Comparison of ENCODE assay signal across 9 mouse cellular contexts in genomic region chr11:101447786-101448185, GRCm38 (mm10). TPM values are rescaled to one million over a fixed set of nuclear protein-coding genes. Genes with fewer than 3 reads are reported as not detected.
DNase-seq lines count a peak whose midpoint lies in the region; ATAC-seq and TF ChIP-seq lines count a peak whose summit lies in the region.
"Had no signal": no experiment of that assay in that cellular context is flagged by ENCODE, and none has a peak within 500 bp of the region (broad histone marks: within the 10 kb centered on the region; RNA-seq: fewer than 3 reads in every experiment).

No protein-coding gene starts in this region.

- H3K4me1 ChIP-seq in lung, embryonic 14.5 days (ENCODE audit: insufficient read depth): no peaks in the 10 kb centered on the region
- peaks cover 15% of the 10 kb centered on the region for H3K4me1 ChIP-seq in intestine, embryonic 14.5 days (replicated peaks; ENCODE audit: control insufficient read depth, insufficient read depth, low read length)
- peaks cover 11% of the 10 kb centered on the region; the same call in 1 of the 2 replicates for H3K4me1 ChIP-seq in small intestine, adult 2 months (ENCODE audit: control insufficient read depth, insufficient read depth, insufficient read length, low read length)

- H3K4me2 ChIP-seq in lung, embryonic 14.5 days: peak overlapping the region; percentile 59
- peak overlapping the region; percentile 50; the same call in 1 of the 2 replicates for H3K4me2 ChIP-seq in intestine, embryonic 14.5 days (ENCODE audit: low read length)

- TF ChIP-seq POLR2A in small intestine, adult 2 months (IDR thresholded peaks at IDR 0.05; ENCODE audit: low read depth, low read length): no peak

- no peak for DNase-seq in gastrocnemius, adult 2 months
- DNase-seq in gastrocnemius, postnatal 14 days: no peak
- DNase-seq in lung, embryonic 14.5 days: no peak
- DNase-seq in lung, adult 18-20 months: no peak
- no peak for DNase-seq in intestine, embryonic 14.5 days (ENCODE audit: low spot score)
- DNase-seq in neural tube, embryonic 10.5 days (ENCODE audit: extremely low spot score, low spot score): no peak
- DNase-seq in gastrocnemius, adult 18-20 months (ENCODE audit: low spot score): no peak
- DNase-seq: cerebellum, adult 11-12 months had no signal

- H3K36me3 ChIP-seq in lung, embryonic 14.5 days (ENCODE audit: insufficient read depth): peaks cover 33% of the 10 kb centered on the region
- H3K36me3 ChIP-seq in intestine, embryonic 14.5 days (ENCODE audit: control insufficient read depth, insufficient read depth, low read length): peaks cover 30% of the 10 kb centered on the region
- peaks cover 23% of the 10 kb centered on the region for H3K36me3 ChIP-seq in small intestine, adult 2 months (ENCODE audit: control insufficient read depth, insufficient read depth, low read length)

- peak overlapping the region; percentile 85 for H3K4me3 ChIP-seq in gastrocnemius, adult 2 months
- H3K4me3 ChIP-seq in lung, embryonic 14.5 days (ENCODE audit: low read depth, low read length): peak overlapping the region; percentile 42; the same call in 1 of the 2 replicates
- peak overlapping the region; percentile 39; the same call in 1 of the 2 replicates for H3K4me3 ChIP-seq in intestine, embryonic 14.5 days (ENCODE audit: low read depth, low read length)
- no peak overlapping the region; the same call in 1 of the 2 replicates for H3K4me3 ChIP-seq in small intestine, adult 2 months (ENCODE audit: low read depth, low read length)

- H3K9me3 ChIP-seq in lung, embryonic 14.5 days (ENCODE audit: low read depth, low read length): no peaks in the 10 kb centered on the region
- no peaks in the 10 kb centered on the region for H3K9me3 ChIP-seq in intestine, embryonic 14.5 days (ENCODE audit: control insufficient read depth, low read length)

- H3K27me3 ChIP-seq in lung, embryonic 14.5 days (ENCODE audit: insufficient read depth, low read length): no peaks in the 10 kb centered on the region
- no peaks in the 10 kb centered on the region for H3K27me3 ChIP-seq in intestine, embryonic 14.5 days (replicated peaks; ENCODE audit: control insufficient read depth, insufficient read depth, low read length)
- H3K27me3 ChIP-seq in small intestine, adult 2 months (ENCODE audit: control insufficient read depth, insufficient read depth, low read length): no peaks in the 10 kb centered on the region

- no peak for ATAC-seq in lung, embryonic 14.5 days (ENCODE audit: insufficient read depth)
- no peak for ATAC-seq in intestine, embryonic 14.5 days (replicated peaks; ENCODE audit: low FRiP score, low TSS enrichment, low read depth)

- H3K27ac ChIP-seq in gastrocnemius, adult 2 months: peak overlapping the region; percentile 90
- H3K27ac ChIP-seq in lung, embryonic 14.5 days (ENCODE audit: low read depth): no peak overlapping the region
- H3K27ac ChIP-seq in intestine, embryonic 14.5 days (ENCODE audit: low read depth): peak overlapping the region; percentile 44
- peak overlapping the region; percentile 58; the same call in 1 of the 2 replicates for H3K27ac ChIP-seq in small intestine, adult 2 months (ENCODE audit: insufficient read depth, low read depth, low read length)

- H3K9ac ChIP-seq in lung, embryonic 14.5 days: peak overlapping the region; percentile 52; the same call in 1 of the 2 replicates
- no peak overlapping the region for H3K9ac ChIP-seq in intestine, embryonic 14.5 days (ENCODE audit: low read length)

- WGBS in lung, embryonic 14.5 days: 81% methylated on average over 5 of the region's 5 CpGs
- WGBS in intestine, embryonic 14.5 days: 81% methylated on average over 5 of the region's 5 CpGs
- 70% methylated on average over 5 of the region's 5 CpGs for WGBS in small intestine, adult 2 months

- intact Hi-C loops in gastrocnemius, adult 2 months (cut with DNase I): no loop called here
- intact Hi-C loops in gastrocnemius, postnatal 14 days (cut with DNase I; ENCODE audit: low total_unique reads): no loop called here

- no peak for TF ChIP-seq CTCF in gastrocnemius, adult 2 months (IDR thresholded peaks at IDR 0.05)
- TF ChIP-seq CTCF in lung, embryonic 14.5 days (IDR thresholded peaks at IDR 0.05; ENCODE audit: low read depth): no peak
- TF ChIP-seq CTCF in small intestine, adult 2 months (IDR thresholded peaks at IDR 0.05; ENCODE audit: extremely low read depth, insufficient read length, insufficient replicate concordance, low read depth, low read length): no peak

RNA-seq across cellular contexts. Expression of gene Ifi35, which starts 0.4 kb away (rescaled TPM):
- 10 to 100 TPM in 1 of 2 experiments, 1 to 10 TPM in 1; 8.6 to 14.3 TPM for total RNA-seq in gastrocnemius, adult 2 months (2021)
- total RNA-seq in gastrocnemius, postnatal 14 days (2021): 1 to 10 TPM; 7.0 to 7.2 TPM
- polyA plus RNA-seq in lung, embryonic 14.5 days (2014; fragmentation: Nextera tagmentation; extraction: Ambion mirVana): 11.4 and 12.1 TPM in 2 replicates
- polyA plus RNA-seq in intestine, embryonic 14.5 days (2014; fragmentation: Nextera tagmentation; extraction: Ambion mirVana): 16.9 and 18.3 TPM in 2 replicates
- polyA plus RNA-seq in small intestine, adult 2 months (2012; rRNA removed): 44.3 and 123 TPM in 2 replicates
- 1 to 10 TPM; 8.6 to 8.7 TPM for total RNA-seq in gastrocnemius, adult 18-20 months (2021)

RNA-seq across cellular contexts. Expression of gene Rpl27, which starts 5.7 kb away (rescaled TPM):
- total RNA-seq in gastrocnemius, adult 2 months (2021): 10 to 100 TPM; 31.9 to 49.4 TPM
- total RNA-seq in gastrocnemius, postnatal 14 days (2021): 10 to 100 TPM; 50.3 to 61.5 TPM
- polyA plus RNA-seq in lung, embryonic 14.5 days (2014; fragmentation: Nextera tagmentation; extraction: Ambion mirVana): 421 and 428 TPM in 2 replicates
- polyA plus RNA-seq in intestine, embryonic 14.5 days (2014; fragmentation: Nextera tagmentation; extraction: Ambion mirVana): 412 and 439 TPM in 2 replicates
- polyA plus RNA-seq in small intestine, adult 2 months (2012; rRNA removed): 178 and 244 TPM in 2 replicates
- total RNA-seq in gastrocnemius, adult 18-20 months (2021): 10 to 100 TPM; 33.9 to 45.4 TPM

RNA-seq across cellular contexts. Expression of gene Rnd2, which starts 17.0 kb away (rescaled TPM):
- total RNA-seq in gastrocnemius, adult 2 months (2021): 1 to 10 TPM; 3.3 to 3.5 TPM
- 1 to 10 TPM; 4.0 to 4.8 TPM for total RNA-seq in gastrocnemius, postnatal 14 days (2021)
- 4.7 and 5.6 TPM in 2 replicates for polyA plus RNA-seq in lung, embryonic 14.5 days (2014; fragmentation: Nextera tagmentation; extraction: Ambion mirVana)
- 15.9 and 16.7 TPM in 2 replicates for polyA plus RNA-seq in intestine, embryonic 14.5 days (2014; fragmentation: Nextera tagmentation; extraction: Ambion mirVana)
- 18.5 and 28.1 TPM in 2 replicates for polyA plus RNA-seq in small intestine, adult 2 months (2012; rRNA removed)
- total RNA-seq in gastrocnemius, adult 18-20 months (2021): 1 to 10 TPM; 2.5 to 4.2 TPM

RNA-seq across cellular contexts. Expression of gene Vat1, which starts 18.2 kb away (rescaled TPM):
- 10 to 100 TPM; 10.0 to 14.5 TPM for total RNA-seq in gastrocnemius, adult 2 months (2021)
- 10 to 100 TPM; 27.1 to 33.6 TPM for total RNA-seq in gastrocnemius, postnatal 14 days (2021)
- 36.3 and 38.2 TPM in 2 replicates for polyA plus RNA-seq in lung, embryonic 14.5 days (2014; fragmentation: Nextera tagmentation; extraction: Ambion mirVana)
- polyA plus RNA-seq in intestine, embryonic 14.5 days (2014; fragmentation: Nextera tagmentation; extraction: Ambion mirVana): 50.7 and 60.0 TPM in 2 replicates
- 92.5 and 272 TPM in 2 replicates for polyA plus RNA-seq in small intestine, adult 2 months (2012; rRNA removed)
- total RNA-seq in gastrocnemius, adult 18-20 months (2021): 10 to 100 TPM; 10.8 to 16.1 TPM

RNA-seq across cellular contexts. Expression of gene Ptges3l, which starts 22.7 kb away (rescaled TPM):
- total RNA-seq in gastrocnemius, adult 2 months (2021): 10 to 100 TPM; 82.0 to 90.7 TPM
- 100 to 1,000 TPM; 101 to 102 TPM for total RNA-seq in gastrocnemius, postnatal 14 days (2021)
- polyA plus RNA-seq in lung, embryonic 14.5 days (2014; fragmentation: Nextera tagmentation; extraction: Ambion mirVana): 9.3 and 11.5 TPM in 2 replicates
- polyA plus RNA-seq in intestine, embryonic 14.5 days (2014; fragmentation: Nextera tagmentation; extraction: Ambion mirVana): 16.3 and 17.9 TPM in 2 replicates
- 0.51 and 0.89 TPM in 2 replicates for polyA plus RNA-seq in small intestine, adult 2 months (2012; rRNA removed)
- total RNA-seq in gastrocnemius, adult 18-20 months (2021): 10 to 100 TPM; 74.3 to 82.6 TPM
